Mouse (Mus musculus) gastrocnemius, adult 2 months (tissue): Measurements from ENCODE around the gene Vwa8. TPM values are rescaled to one million over a fixed set of nuclear protein-coding genes. Genes with fewer than 3 reads are reported as not detected.

Source experiments
- DNase-seq: peaks from one replicate; pipeline ENCODE4 v3.0.0; 2022
- H3K27ac ChIP-seq: fragments of 200-600 bp; 2 replicates; pipeline ENCODE4 v1.8.1; 2022; ENCODE audit warnings: mild to moderate bottlenecking
- H3K4me3 ChIP-seq: fragments of 200-600 bp; 2 replicates; pipeline ENCODE4 v1.8.1; 2022; ENCODE audit warnings: mild to moderate bottlenecking, moderate library complexity
- CTCF ChIP-seq: fragments of 200-600 bp; IDR thresholded peaks from 2 replicates; pipeline ENCODE4 v1.8.1; 2022; ENCODE audit warnings: antibody characterized with exemption, mild to moderate bottlenecking, moderate library complexity
- intact Hi-C: fragments of 180-260 bp; cut with DNase I; formaldehyde crosslinking; loops from one replicate; pipeline ENCODE4 v1.15.1; 2025
- total RNA-seq, 2 experiments: library from RNA; stranded (reverse); gene quantifications; 2 replicates each; pipeline ENCODE4 v1.2.3; 2021

The Vwa8 gene
- total RNA-seq, 2 experiments from 2014 or later, result 64.5 to 83.1 TPM

GRCm38 (mm10) chr14:79223431-79224036 is 374.7 kb downstream of the Vwa8 start:
- H3K4me3 ChIP-seq, result no peak overlapping the region
- DNase-seq, result no peak
- no peak overlapping the region for H3K27ac ChIP-seq
- intact Hi-C loops, result no loop called here
- TF ChIP-seq CTCF, result no peak

- DNase-seq, result no peak
- no peak for TF ChIP-seq CTCF
- intact Hi-C loops, result no loop called here
- H3K4me3 ChIP-seq, result no peak overlapping the region
- no peak overlapping the region for H3K27ac ChIP-seq
Observed at GRCm38 (mm10) chr14:79225458-79225857, 376.6 kb downstream of the Vwa8 start.

- no peak for TF ChIP-seq CTCF
- intact Hi-C loops, result no loop called here
- no peak overlapping the region for H3K27ac ChIP-seq
- no peak for DNase-seq
- H3K4me3 ChIP-seq, result no peak overlapping the region
Observed at GRCm38 (mm10) chr14:79226056-79226455, 377.2 kb downstream of the Vwa8 start.

- Histone ChIP-seq H3K27ac (no peak overlapping the region), H3K4me3 (no peak overlapping the region)
- no peak for TF ChIP-seq CTCF
- intact Hi-C loops, result no loop called here
- no peak for DNase-seq
Observed at GRCm38 (mm10) chr14:79226741-79227140, 377.9 kb downstream of the Vwa8 start.

- intact Hi-C loops, result no loop called here
- DNase-seq, result no peak
- Histone ChIP-seq H3K4me3 (no peak overlapping the region), H3K27ac (peak overlapping the region; percentile 59)
- no peak; the same call in 1 of the 2 replicates for TF ChIP-seq CTCF
Observed at GRCm38 (mm10) chr14:79227955-79228354, 379.1 kb downstream of the Vwa8 start.

GRCm38 (mm10) chr14:79231677-79232076 is 382.8 kb downstream of the Vwa8 start:
- intact Hi-C loops, result no loop called here
- no peak overlapping the region for H3K27ac ChIP-seq
- no peak for DNase-seq
- no peak for TF ChIP-seq CTCF
- H3K4me3 ChIP-seq, result no peak overlapping the region

GRCm38 (mm10) chr14:79233697-79234096 is 384.8 kb downstream of the Vwa8 start:
- intact Hi-C loops, result no loop called here

GRCm38 (mm10) chr14:79234513-79234912 is 385.7 kb downstream of the Vwa8 start:
- intact Hi-C loops, result no loop called here
- Histone ChIP-seq H3K4me3 (no peak overlapping the region), H3K27ac (no peak overlapping the region)
- no peak for DNase-seq
- no peak for TF ChIP-seq CTCF

More at GRCm38 (mm10) chr14:79233697-79234096, 384.8 kb downstream of the Vwa8 start:
- no peak overlapping the region for H3K27ac ChIP-seq
- no peak for TF ChIP-seq CTCF
- no peak overlapping the region for H3K4me3 ChIP-seq
- no peak for DNase-seq

GRCm38 (mm10) chr14:79235157-79235556 is 386.3 kb downstream of the Vwa8 start:
- H3K27ac ChIP-seq, result no peak overlapping the region
- intact Hi-C loops, result no loop called here
- H3K4me3 ChIP-seq, result no peak overlapping the region
- DNase-seq, result no peak
- no peak for TF ChIP-seq CTCF

GRCm38 (mm10) chr14:79236261-79236660 is 387.4 kb downstream of the Vwa8 start:
- TF ChIP-seq CTCF, result no peak
- intact Hi-C loops, result no loop called here
- Histone ChIP-seq H3K27ac (no peak overlapping the region), H3K4me3 (no peak overlapping the region)
- no peak for DNase-seq

GRCm38 (mm10) chr14:79239402-79239801 is 390.6 kb downstream of the Vwa8 start:
- no peak for TF ChIP-seq CTCF
- DNase-seq, result no peak
- H3K4me3 ChIP-seq, result no peak overlapping the region
- intact Hi-C loops, result no loop called here
- H3K27ac ChIP-seq, result no peak overlapping the region

GRCm38 (mm10) chr14:79241057-79241570 is 392.3 kb downstream of the Vwa8 start:
- no peak for DNase-seq
- no peak for TF ChIP-seq CTCF
- no peak overlapping the region for H3K27ac ChIP-seq
- intact Hi-C loops, result no loop called here
- no peak overlapping the region for H3K4me3 ChIP-seq

- TF ChIP-seq CTCF, result no peak
- H3K4me3 ChIP-seq, result no peak overlapping the region
- no peak overlapping the region for H3K27ac ChIP-seq
- no peak for DNase-seq
- intact Hi-C loops, result no loop called here
Observed at GRCm38 (mm10) chr14:79241656-79242385, 393.0 kb downstream of the Vwa8 start.

GRCm38 (mm10) chr14:79242386-79242720 is 393.5 kb downstream of the Vwa8 start:
- DNase-seq, result no peak
- Histone ChIP-seq H3K27ac (no peak overlapping the region), H3K4me3 (no peak overlapping the region)
- intact Hi-C loops, result no loop called here
- TF ChIP-seq CTCF, result no peak
